Mouse (Mus musculus) limb, embryonic 15.5 days (tissue): ENCODE results near the gene Skint3. TPM values are rescaled to one million over a fixed set of nuclear protein-coding genes. Genes with fewer than 3 reads are reported as not detected.
"Not testable (repeated sequence)": the region's sequence is repeated elsewhere in the genome, so short reads cannot be mapped to it uniquely, and the experiment has no call there.

Experiments
- ATAC-seq: fragments of 200-750 bp; cut with Nextera tagmentation; 2 replicates; pipeline ENCODE4 v1.8.0; 2017; ENCODE audit warnings: low read depth, moderate TSS enrichment; ENCODE audit not compliant: insufficient number of reproducible peaks, low FRiP score, low TSS enrichment
- H3K27ac ChIP-seq: fragments of 300-500 bp; sonication (generic); 2 replicates; pipeline ENCODE4 v1.5.1; 2015; ENCODE audit warnings: moderate library complexity, mild to moderate bottlenecking, inconsistent platforms
- H3K27me3 ChIP-seq: fragments of 300-500 bp; sonication (generic); 2 replicates; pipeline ENCODE4 v1.6.1; 2015; ENCODE audit warnings: inconsistent platforms
- H3K36me3 ChIP-seq: fragments of 300-500 bp; sonication (generic); 2 replicates; pipeline ENCODE4 v1.6.1; 2015; ENCODE audit warnings: inconsistent platforms
- H3K4me1 ChIP-seq: fragments of 300-500 bp; sonication (generic); 2 replicates; pipeline ENCODE4 v1.6.1; 2015; ENCODE audit warnings: inconsistent platforms
- H3K4me2 ChIP-seq: fragments of 300-500 bp; sonication (generic); 2 replicates; pipeline ENCODE4 v1.6.1; 2015; ENCODE audit warnings: mild to moderate bottlenecking, inconsistent platforms
- H3K4me3 ChIP-seq: fragments of 300-500 bp; sonication (generic); 2 replicates; pipeline ENCODE4 v1.5.1; 2015; ENCODE audit warnings: mild to moderate bottlenecking, inconsistent platforms
- H3K9ac ChIP-seq: fragments of 300-500 bp; sonication (generic); 2 replicates; pipeline ENCODE4 v1.6.1; 2015; ENCODE audit warnings: inconsistent platforms
- H3K9me3 ChIP-seq: fragments of 300-500 bp; sonication (generic); 2 replicates; pipeline ENCODE4 v1.6.1; 2016; ENCODE audit warnings: inconsistent platforms
- WGBS: fragments of 180-500 bp; shearing (Covaris S2); methylation state at CpG from one replicate; pipeline ENCODE4 v1.1.7; 2015; 5-methylcytosine and 5-hydroxymethylcytosine counted together
- polyA plus RNA-seq: library from polyadenylated mRNA; unstranded; fragments of >200 nt; fragmentation: Nextera tagmentation; extraction: Ambion mirVana; gene quantifications from 2 replicates; pipeline ENCODE4 v1.2.1, GENCODE M21; 2015

Skint3 gene
- polyA plus RNA-seq, result 0.13 and 0.36 TPM in 2 replicates

DNA sequence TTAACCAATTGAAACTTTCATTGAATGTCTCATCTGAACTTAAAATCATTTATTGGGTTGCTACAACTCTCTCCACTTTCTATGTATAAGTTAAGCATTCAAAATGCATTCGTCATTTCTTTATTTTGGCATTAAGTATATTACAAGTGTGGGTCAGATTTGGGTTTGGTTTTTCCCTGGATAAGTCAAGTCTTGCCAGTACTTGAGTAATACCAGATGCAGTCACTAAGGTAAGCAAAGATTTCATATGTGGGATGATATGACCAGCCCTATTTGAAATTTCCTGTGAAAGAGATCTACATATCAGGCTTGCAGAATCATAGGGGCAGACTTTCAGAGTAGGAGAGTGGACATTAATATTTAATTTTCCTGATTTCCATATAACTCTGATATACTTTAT is at the start of gene Skint3:
TSS of gene Skint3 (plus strand) at position 301 of the 400 bp plus-strand sequence.
- H3K36me3 ChIP-seq, result no peaks in the 10 kb centered on the region
- no peak within 1 kb of the TSS for H3K9ac ChIP-seq
- no peaks in the 10 kb centered on the region for H3K4me1 ChIP-seq
- H3K4me3 ChIP-seq, result no peak within 1 kb of the TSS
- H3K27ac ChIP-seq, result no peak within 1 kb of the TSS
- WGBS, result 82% methylated on average over 1 of the region's 1 CpGs
- no peaks in the 10 kb centered on the region for H3K27me3 ChIP-seq
- ATAC-seq, result no peak
- H3K9me3 ChIP-seq, result no peaks in the 10 kb centered on the region
- H3K4me2 ChIP-seq, result no peak within 1 kb of the TSS

DNA sequence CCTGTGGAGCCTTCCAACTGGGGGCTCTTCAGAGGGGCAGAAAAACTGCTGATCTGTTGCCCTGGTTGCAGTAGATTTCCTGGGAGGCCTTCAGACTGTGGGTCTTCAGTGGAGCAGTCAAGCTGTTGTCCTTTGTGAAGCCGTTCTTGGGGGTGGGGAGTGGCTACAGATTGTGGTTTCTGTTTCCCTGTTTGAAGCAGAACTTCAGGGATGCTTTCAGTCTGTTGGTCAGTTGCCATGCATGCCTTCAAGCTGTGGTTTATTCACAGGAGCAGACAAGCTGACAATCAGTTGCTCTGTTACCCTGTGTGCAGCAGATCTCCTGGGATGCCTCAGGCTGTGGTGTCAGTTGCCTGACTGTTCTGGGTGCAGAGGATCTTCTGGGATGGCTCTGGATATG is 11.4 kb downstream of the Skint3 start:
- Histone ChIP-seq H3K27ac (no peak overlapping the region), H3K4me1 (no peaks in the 10 kb centered on the region), H3K9ac (no peak overlapping the region), H3K27me3 (no peaks in the 10 kb centered on the region), H3K4me2 (no peak overlapping the region), H3K4me3 (no peak overlapping the region), H3K9me3 (no peaks in the 10 kb centered on the region), H3K36me3 (no peaks in the 10 kb centered on the region)
- no peak for ATAC-seq
- WGBS, result 59% methylated on average over 1 of the region's 1 CpGs

DNA sequence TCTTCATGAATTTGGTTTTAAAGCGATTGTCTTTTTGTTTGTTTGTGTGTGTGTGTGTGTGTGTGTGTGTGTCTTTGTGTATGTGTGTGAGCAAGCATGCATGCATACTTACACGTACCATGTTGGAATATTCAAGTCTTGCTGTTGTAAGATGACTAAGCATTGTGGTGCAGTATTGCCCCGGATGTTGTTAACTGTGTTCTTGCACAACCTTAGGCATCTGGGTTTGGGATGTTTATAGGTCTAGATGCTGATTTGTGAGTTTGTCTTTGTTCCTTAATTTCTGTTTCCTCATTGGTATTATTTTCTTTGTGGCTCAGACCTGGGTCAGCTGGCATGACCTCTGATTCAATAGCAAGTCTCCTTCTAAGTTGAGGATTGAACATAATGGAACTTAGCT is 11.9 kb downstream of the Skint3 start:
- 86% methylated on average over 3 of the region's 3 CpGs for WGBS
- no peaks in the 10 kb centered on the region for H3K27me3 ChIP-seq

DNA sequence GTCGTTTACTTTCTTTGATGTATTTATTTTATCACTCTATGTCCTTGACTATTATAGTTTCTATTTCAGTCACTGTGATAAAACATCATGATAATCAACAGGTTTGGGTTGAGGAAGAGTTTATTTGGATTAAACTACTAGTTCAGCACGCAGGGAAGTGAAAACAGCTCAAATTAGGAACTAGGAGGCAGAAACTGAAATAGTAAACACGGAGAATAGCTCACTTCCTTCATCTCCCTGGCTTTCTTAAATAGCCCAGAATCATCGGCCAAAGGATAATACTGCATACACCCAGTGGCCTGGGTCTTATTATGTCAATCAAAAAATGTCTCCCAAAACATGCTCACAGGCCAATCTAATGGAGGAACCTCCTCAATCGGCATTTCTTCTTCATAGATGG is 24.0 kb downstream of the Skint3 start:
- WGBS, result 69% methylated on average over 5 of the region's 5 CpGs
- H3K9ac ChIP-seq, result no peak overlapping the region

More for the DNA sequence above, 11.9 kb downstream of the Skint3 start:
- Histone ChIP-seq H3K36me3 (no peaks in the 10 kb centered on the region), H3K27ac (no peak overlapping the region), H3K4me3 (no peak overlapping the region), H3K9ac (no peak overlapping the region), H3K4me1 (no peaks in the 10 kb centered on the region), H3K4me2 (no peak overlapping the region), H3K9me3 (no peaks in the 10 kb centered on the region)
- ATAC-seq, result no peak

DNA sequence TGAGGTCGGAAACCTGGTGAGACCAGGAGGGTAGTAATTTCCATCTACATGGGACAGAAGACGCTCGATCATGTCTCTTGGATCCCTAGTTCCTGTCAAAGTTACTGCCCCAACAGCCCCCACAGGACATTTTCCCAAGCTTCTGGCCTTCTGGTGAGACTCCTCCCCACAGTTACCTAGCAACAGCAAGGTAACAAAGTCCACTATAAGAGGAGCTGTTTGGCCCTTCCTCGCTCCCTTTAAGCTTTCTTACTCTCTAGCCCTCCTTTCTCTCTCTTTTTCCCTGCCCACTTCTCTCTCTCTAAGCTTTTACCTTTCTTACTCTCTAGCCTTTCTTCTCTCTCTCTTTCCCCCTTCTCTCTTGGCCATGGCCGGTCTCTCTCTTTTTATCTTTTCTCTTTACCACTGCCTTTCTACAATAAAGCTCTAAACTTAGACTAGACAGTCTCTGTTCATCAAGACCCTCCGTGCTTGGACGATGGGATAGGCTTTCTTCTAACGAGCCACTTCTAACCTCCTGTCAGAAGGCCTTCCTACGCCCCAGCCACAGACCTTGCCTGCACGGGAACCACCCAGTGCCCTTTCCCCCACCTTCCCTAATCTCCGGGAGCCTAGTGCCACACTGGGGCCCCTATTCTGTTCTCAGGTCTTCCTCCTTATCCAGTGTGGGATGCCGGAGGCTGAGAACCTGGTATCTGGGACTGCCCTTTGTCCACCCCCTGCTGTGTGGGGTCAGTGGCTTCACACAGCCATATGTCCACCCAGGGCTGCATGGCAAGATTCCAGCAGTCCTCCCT is 55.3 kb downstream of the Skint3 start:
- Histone ChIP-seq H3K4me2 (no peak overlapping the region), H3K27me3 (no peaks in the 10 kb centered on the region), H3K9ac (no peak overlapping the region), H3K36me3 (no peaks in the 10 kb centered on the region), H3K9me3 (0 out of 2 replicates have a peak, but pooled peaks cover 7% of the 10 kb centered on the region), H3K4me1 (no peaks in the 10 kb centered on the region), H3K4me3 (no peak overlapping the region), H3K27ac (no peak overlapping the region)
- ATAC-seq, result no peak
- WGBS, result 78% methylated on average over 12 of the region's 12 CpGs

More for the DNA sequence above, 24.0 kb downstream of the Skint3 start:
- Histone ChIP-seq H3K4me1 (no peaks in the 10 kb centered on the region), H3K4me3 (no peak overlapping the region), H3K4me2 (no peak overlapping the region), H3K36me3 (no peaks in the 10 kb centered on the region), H3K27me3 (no peaks in the 10 kb centered on the region), H3K27ac (no peak overlapping the region), H3K9me3 (no peaks in the 10 kb centered on the region)
- no peak for ATAC-seq

- Histone ChIP-seq H3K36me3 (no peaks in the 10 kb centered on the region), H3K9me3 (0 out of 2 replicates have a peak, but pooled peaks cover 7% of the 10 kb centered on the region), H3K27ac (no peak overlapping the region), H3K4me3 (no peak overlapping the region), H3K4me1 (no peaks in the 10 kb centered on the region), H3K9ac (no peak overlapping the region), H3K4me2 (no peak overlapping the region), H3K27me3 (no peaks in the 10 kb centered on the region)
- no peak for ATAC-seq
- 83% methylated on average over 4 of the region's 4 CpGs for WGBS
These were observed 56.4 kb downstream of the Skint3 start for GRCm38 (mm10) chr4:112288396-112288795.

DNA sequence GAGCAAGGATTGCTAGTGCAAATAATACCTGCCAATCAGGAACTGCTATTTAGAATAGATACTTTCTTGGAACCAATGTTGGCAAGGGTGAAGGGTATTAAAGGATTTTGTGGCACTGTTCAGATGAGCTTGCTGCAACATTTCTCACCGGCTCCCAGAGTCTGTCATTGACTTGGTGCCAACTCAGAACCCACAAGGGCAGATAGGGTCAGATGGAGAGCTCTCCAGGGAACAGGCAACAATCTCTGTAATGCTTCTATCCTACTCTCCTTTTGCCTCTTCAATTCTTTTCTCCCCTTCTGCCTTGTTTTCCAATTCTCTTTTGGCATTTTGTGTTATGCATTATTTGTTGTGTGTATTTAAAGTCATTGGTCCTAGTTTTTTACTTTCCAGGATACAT is 70.3 kb downstream of the Skint3 start:
- WGBS, result 63% methylated on average over 1 of the region's 1 CpGs
- Histone ChIP-seq H3K27me3 (no peaks in the 10 kb centered on the region), H3K4me3 (no peak overlapping the region), H3K4me2 (no peak overlapping the region), H3K36me3 (no peaks in the 10 kb centered on the region), H3K9me3 (no peaks in the 10 kb centered on the region), H3K27ac (no peak overlapping the region), H3K9ac (no peak overlapping the region), H3K4me1 (no peaks in the 10 kb centered on the region)
- ATAC-seq, result no peak

DNA sequence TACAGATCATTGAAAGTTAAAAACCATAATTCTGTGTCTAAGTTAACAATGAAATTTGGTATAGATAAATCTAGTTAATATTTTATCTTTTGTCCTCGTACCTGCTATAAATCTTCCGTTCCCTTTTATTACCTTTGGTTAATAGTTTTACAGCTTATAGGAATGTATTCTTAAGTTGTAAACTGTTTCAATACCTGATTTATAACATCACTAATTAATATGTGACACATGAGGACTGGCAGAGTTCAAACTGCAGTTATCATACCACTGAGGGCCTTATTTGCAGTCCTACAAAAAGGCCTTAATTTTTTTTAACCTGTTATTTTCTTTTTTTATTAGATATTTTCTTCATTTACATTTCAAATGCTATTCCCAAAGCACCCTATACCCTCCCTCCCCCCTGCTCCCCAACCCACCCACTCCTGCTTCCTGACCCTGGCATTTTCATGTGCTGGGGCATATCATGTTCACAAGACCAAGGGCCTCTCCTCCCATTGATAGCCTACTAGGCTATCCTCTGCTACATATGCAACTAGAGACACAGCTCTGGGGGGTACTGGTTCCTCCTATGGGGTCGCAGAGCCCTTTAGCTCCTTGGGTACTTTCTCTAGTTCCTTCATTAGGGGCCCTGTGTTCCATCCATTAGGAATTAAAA is 70.9 kb downstream of the Skint3 start:
- H3K4me1 ChIP-seq, result no peaks in the 10 kb centered on the region
- no peak for ATAC-seq
- 77% methylated on average over 3 of the region's 3 CpGs for WGBS

DNA sequence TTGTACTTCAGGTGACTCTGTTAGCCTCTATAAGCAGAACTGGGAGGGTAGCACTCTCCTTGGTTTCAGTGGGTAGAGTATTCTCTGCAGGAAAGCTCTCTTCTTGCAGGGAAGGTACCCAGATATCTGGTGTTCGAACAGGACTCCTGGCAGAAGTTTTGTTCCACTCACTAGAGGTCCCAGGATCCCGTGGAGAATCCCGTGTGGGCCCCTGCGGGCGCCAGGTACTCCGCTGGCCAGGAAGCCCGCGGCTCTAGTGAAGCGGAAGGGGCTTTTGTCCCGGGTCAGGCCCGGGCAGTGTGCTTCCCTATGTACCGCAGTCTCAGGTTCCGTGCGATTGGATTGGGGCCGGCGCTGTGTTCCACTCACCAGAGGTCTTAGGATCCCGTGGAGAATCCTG is 117.1 kb downstream of the Skint3 start:
- 91% methylated on average over 16 of the region's 17 CpGs for WGBS
- H3K27ac ChIP-seq, H3K4me2 ChIP-seq, H3K4me1 ChIP-seq, H3K9me3 ChIP-seq, ATAC-seq, H3K9ac ChIP-seq, H3K27me3 ChIP-seq, H3K36me3 ChIP-seq, H3K4me3 ChIP-seq: not testable (repeated sequence)

More for the DNA sequence above, 70.9 kb downstream of the Skint3 start:
- H3K27ac ChIP-seq, result no peak overlapping the region
- no peaks in the 10 kb centered on the region for H3K9me3 ChIP-seq
- no peak overlapping the region for H3K9ac ChIP-seq
- H3K4me3 ChIP-seq, result no peak overlapping the region
- no peaks in the 10 kb centered on the region for H3K27me3 ChIP-seq
- no peak overlapping the region for H3K4me2 ChIP-seq
- H3K36me3 ChIP-seq, result no peaks in the 10 kb centered on the region

Other genes starting within 250 kb of the Skint3 start
- 0.67 and 0.88 TPM in 2 replicates for gene Skint1, start 226.0 kb upstream of the Skint3 start, polyA plus RNA-seq
- gene Skint4, start 160.2 kb upstream of the Skint3 start, polyA plus RNA-seq, result 0.24 and 0.31 TPM in 2 replicates
- gene Skint9, start 201.7 kb downstream of the Skint3 start, polyA plus RNA-seq, result not detected in 2 replicates